Mouse (Mus musculus): Measurements from ENCODE around the gene Olfr190.
"Not testable (repeated sequence)": the region's sequence is repeated elsewhere in the genome, so short reads cannot be mapped to it uniquely, and the experiment has no call there.

Gene Olfr190

GRCm38 (mm10) chr16:59077905-59078304 is at the start of gene Olfr190:
Olfr190 (minus strand) TSS chr16:59078005.
- DNase-seq (ENCODE audit: low spot score), result no peak

GRCm38 (mm10) chr16:59120969-59121368 is 43.2 kb upstream of the Olfr190 start, which contains the start of gene Olfr194:
Olfr194 (minus strand) TSS chr16:59121069.
- no peak for DNase-seq (ENCODE audit: low spot score)

- no peak for DNase-seq (ENCODE audit: low spot score)
Observed at GRCm38 (mm10) chr16:59111781-59112180, 34.0 kb upstream of the Olfr190 start, which contains the start of gene Olfr193. Olfr193 (minus strand) TSS chr16:59111881.

- not testable (repeated sequence) for DNase-seq (ENCODE audit: low spot score)
Observed at GRCm38 (mm10) chr16:59108522-59108921, 30.7 kb upstream of the Olfr190 start.

GRCm38 (mm10) chr16:59105312-59105711 is 27.5 kb upstream of the Olfr190 start:
- no peak for DNase-seq (ENCODE audit: low spot score)

GRCm38 (mm10) chr16:59089722-59090121 is 11.9 kb upstream of the Olfr190 start, which contains the start of gene Olfr191:
Olfr191 (minus strand) TSS chr16:59089822.
- not testable (repeated sequence) for DNase-seq (ENCODE audit: low spot score)

GRCm38 (mm10) chr16:59081113-59081512 is 3.3 kb upstream of the Olfr190 start:
- DNase-seq (ENCODE audit: low spot score), result not testable (repeated sequence)

GRCm38 (mm10) chr16:59073520-59073919 is 4.3 kb downstream of the Olfr190 start:
- DNase-seq (ENCODE audit: low spot score), result no peak

GRCm38 (mm10) chr16:59071755-59072154 is 6.0 kb downstream of the Olfr190 start:
- DNase-seq (ENCODE audit: low spot score), result no peak

- not testable (repeated sequence) for DNase-seq (ENCODE audit: low spot score)
Observed at GRCm38 (mm10) chr16:59062411-59062810, 15.4 kb downstream of the Olfr190 start.

- DNase-seq (ENCODE audit: low spot score), result not testable (repeated sequence)
Observed at GRCm38 (mm10) chr16:59049286-59049685, 28.5 kb downstream of the Olfr190 start.

- no peak for DNase-seq (ENCODE audit: low spot score)
Observed at GRCm38 (mm10) chr16:59048860-59049259, 28.9 kb downstream of the Olfr190 start.

- no peak for DNase-seq (ENCODE audit: low spot score)
Observed at GRCm38 (mm10) chr16:59047579-59047978, 30.2 kb downstream of the Olfr190 start.

- no peak for DNase-seq (ENCODE audit: low spot score)
Observed at GRCm38 (mm10) chr16:59045835-59046234, 32.0 kb downstream of the Olfr190 start.

- DNase-seq (ENCODE audit: low spot score), result no peak
Observed at GRCm38 (mm10) chr16:59039710-59040109, 38.1 kb downstream of the Olfr190 start, which contains the start of gene Olfr187. Olfr187 (minus strand) TSS chr16:59039767.

GRCm38 (mm10) chr16:59030191-59030590 is 47.6 kb downstream of the Olfr190 start, which contains the start of gene Olfr186:
Olfr186 (minus strand) TSS chr16:59030291.
- DNase-seq (ENCODE audit: low spot score), result no peak
